Mouse (Mus musculus): ENCODE results near the gene Fam78b. TPM values are rescaled to one million over a fixed set of nuclear protein-coding genes. Genes with fewer than 3 reads are reported as not detected.

Fam78b gene
- polyA plus RNA-seq, 1 experiment from 2014 or later, result 0.72 TPM

DNA sequence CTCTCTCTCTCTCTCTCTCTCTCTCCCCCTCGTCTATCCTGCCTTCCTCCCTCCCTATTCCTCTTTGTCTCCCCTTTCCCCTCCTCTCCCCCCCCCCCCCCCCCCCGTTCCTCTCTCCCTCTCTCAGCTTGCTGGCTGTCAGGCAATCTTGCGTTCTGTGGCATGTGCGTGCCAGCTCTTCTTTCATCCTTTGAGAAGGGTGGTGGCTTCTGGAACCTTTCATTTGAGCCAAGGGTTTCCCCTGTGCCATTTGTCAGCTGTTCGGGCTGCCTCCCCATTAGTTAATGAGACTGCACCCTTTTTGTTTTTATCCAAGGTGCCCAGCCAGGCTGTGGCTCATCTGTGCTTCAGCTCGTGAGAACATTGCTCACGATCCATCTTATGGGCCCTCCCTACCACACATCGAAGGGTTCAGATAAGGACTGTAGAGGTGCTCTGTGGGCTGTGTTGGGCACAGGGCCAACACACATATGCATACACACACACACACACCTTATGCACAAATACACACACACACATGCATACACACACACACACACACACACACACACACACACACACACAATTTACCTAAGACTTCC, 21.4 kb downstream of the Fam78b start:
- WGBS, result 68% methylated on average over 8 of the region's 8 CpGs
- Histone ChIP-seq H3K27me3 (replicated peaks; ENCODE audit: control insufficient read depth, insufficient read depth, low read length) (no peaks in the 10 kb centered on the region), H3K4me1 (replicated peaks; ENCODE audit: control insufficient read depth, insufficient read depth, low read length) (no peaks in the 10 kb centered on the region), H3K4me3 (ENCODE audit: low read depth, low read length) (no peak overlapping the region), H3K9ac (ENCODE audit: low read depth, low read length) (no peak overlapping the region), H3K9me3 (ENCODE audit: control insufficient read depth) (no peaks in the 10 kb centered on the region), H3K4me2 (replicated peaks; ENCODE audit: low read depth) (no peak overlapping the region), H3K36me3 (ENCODE audit: control insufficient read depth, insufficient read depth) (no peaks in the 10 kb centered on the region), H3K27ac (ENCODE audit: low read depth, low read length) (no peak overlapping the region)
- ATAC-seq, result no peak
- TF ChIP-seq CTCF (IDR thresholded peaks at IDR 0.05; ENCODE audit: low read depth), result no peak

DNA sequence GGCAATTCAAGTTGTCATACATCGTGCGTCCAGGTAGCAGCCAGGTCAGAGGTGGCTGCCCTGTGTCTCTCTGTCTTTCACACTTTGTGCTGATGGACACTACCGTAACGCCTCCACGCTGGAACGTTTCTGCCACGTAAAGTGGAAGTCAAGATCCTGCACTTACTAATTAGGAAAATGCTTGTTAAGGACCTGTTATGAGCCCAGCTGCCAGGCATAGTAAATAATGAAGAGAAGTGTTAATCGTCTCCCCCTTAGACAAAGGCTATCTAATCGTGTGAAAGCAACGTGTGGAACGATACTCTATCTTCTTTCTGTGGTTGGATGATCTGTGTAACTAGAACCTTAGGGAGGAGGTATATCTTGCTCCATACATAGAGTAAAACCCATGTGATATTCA, 22.6 kb downstream of the Fam78b start:
- 86% methylated on average over 11 of the region's 11 CpGs for WGBS
- no peak overlapping the region for H3K4me2 ChIP-seq (replicated peaks; ENCODE audit: low read depth)
- no peak overlapping the region for H3K4me3 ChIP-seq (ENCODE audit: low read depth, low read length)
- H3K27me3 ChIP-seq (replicated peaks; ENCODE audit: control insufficient read depth, insufficient read depth, low read length), result no peaks in the 10 kb centered on the region
- H3K9me3 ChIP-seq (ENCODE audit: control insufficient read depth), result no peaks in the 10 kb centered on the region
- no peak for ATAC-seq
- no peaks in the 10 kb centered on the region for H3K4me1 ChIP-seq (replicated peaks; ENCODE audit: control insufficient read depth, insufficient read depth, low read length)
- no peak overlapping the region for H3K9ac ChIP-seq (ENCODE audit: low read depth, low read length)
- no peak overlapping the region for H3K27ac ChIP-seq (ENCODE audit: low read depth, low read length)
- no peak for TF ChIP-seq CTCF (IDR thresholded peaks at IDR 0.05; ENCODE audit: low read depth)
- H3K36me3 ChIP-seq (ENCODE audit: control insufficient read depth, insufficient read depth), result no peaks in the 10 kb centered on the region

DNA sequence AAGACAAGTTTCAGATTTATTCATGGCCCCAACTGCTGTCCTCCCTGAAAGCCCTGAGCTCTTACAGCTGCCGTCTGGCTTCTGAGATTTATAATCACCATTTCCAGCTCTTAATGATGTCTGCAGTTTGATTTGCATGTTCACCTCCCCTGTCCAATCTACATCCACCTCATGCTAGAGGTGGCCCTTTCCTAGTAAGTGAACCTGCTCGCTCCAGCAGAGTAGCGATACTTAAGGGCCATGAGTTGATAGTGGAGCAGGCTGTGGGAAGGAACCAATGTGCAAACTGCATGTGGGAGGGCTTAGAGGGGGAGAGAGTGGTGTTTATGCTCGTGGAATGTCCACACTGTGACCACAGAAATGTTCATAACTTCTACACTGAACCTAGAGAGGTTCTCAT, 23.7 kb downstream of the Fam78b start:
- Histone ChIP-seq H3K4me2 (replicated peaks; ENCODE audit: low read depth) (no peak overlapping the region), H3K9me3 (ENCODE audit: control insufficient read depth) (no peaks in the 10 kb centered on the region), H3K27me3 (replicated peaks; ENCODE audit: control insufficient read depth, insufficient read depth, low read length) (no peaks in the 10 kb centered on the region), H3K4me3 (ENCODE audit: low read depth, low read length) (no peak overlapping the region), H3K4me1 (replicated peaks; ENCODE audit: control insufficient read depth, insufficient read depth, low read length) (no peaks in the 10 kb centered on the region), H3K27ac (ENCODE audit: low read depth, low read length) (no peak overlapping the region), H3K36me3 (ENCODE audit: control insufficient read depth, insufficient read depth) (no peaks in the 10 kb centered on the region), H3K9ac (ENCODE audit: low read depth, low read length) (no peak overlapping the region)
- WGBS, result 60% methylated on average over 4 of the region's 4 CpGs
- ATAC-seq, result no peak
- TF ChIP-seq CTCF (IDR thresholded peaks at IDR 0.05; ENCODE audit: low read depth), result no peak

DNA sequence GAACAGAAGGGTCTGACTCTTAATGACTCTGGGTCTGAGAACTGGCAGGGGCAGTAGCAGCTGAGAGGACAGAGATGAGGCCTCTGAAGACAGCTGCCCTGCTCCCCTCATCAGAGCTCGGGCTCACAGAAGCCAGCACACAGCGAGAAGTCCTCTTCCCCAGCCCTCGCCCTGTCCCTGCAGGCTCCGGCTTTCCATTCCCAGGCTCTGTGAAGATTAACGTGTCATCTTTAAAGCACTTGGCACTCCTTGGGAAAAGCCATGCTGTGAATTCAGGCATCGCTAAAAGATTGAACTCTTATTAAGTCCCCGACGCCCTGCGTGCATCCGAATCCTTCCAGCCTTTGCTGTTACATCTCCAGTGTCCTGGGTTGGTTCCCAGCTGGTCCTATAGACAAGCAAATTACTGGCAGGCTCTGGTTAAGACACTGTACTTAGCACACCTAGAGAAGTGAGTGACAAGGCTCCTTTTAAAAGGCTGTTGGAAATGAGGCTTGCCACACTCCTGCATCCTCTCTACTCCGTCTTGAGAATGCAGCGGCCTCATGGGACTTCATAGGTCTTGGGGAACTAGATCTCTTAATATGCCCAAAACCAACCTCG, 30.9 kb downstream of the Fam78b start:
- no peak for TF ChIP-seq CTCF (IDR thresholded peaks at IDR 0.05; ENCODE audit: low read depth)
- H3K4me3 ChIP-seq (ENCODE audit: low read depth, low read length), result no peak overlapping the region
- 71% methylated on average over 13 of the region's 13 CpGs for WGBS
- no peaks in the 10 kb centered on the region for H3K27me3 ChIP-seq (replicated peaks; ENCODE audit: control insufficient read depth, insufficient read depth, low read length)
- no peak overlapping the region for H3K27ac ChIP-seq (ENCODE audit: low read depth, low read length)
- H3K4me2 ChIP-seq (replicated peaks; ENCODE audit: low read depth), result no peak overlapping the region
- H3K36me3 ChIP-seq (ENCODE audit: control insufficient read depth, insufficient read depth), result no peaks in the 10 kb centered on the region
- no peaks in the 10 kb centered on the region for H3K9me3 ChIP-seq (ENCODE audit: control insufficient read depth)
- H3K4me1 ChIP-seq (replicated peaks; ENCODE audit: control insufficient read depth, insufficient read depth, low read length), result no peaks in the 10 kb centered on the region
- no peak for ATAC-seq
- H3K9ac ChIP-seq (ENCODE audit: low read depth, low read length), result no peak overlapping the region

DNA sequence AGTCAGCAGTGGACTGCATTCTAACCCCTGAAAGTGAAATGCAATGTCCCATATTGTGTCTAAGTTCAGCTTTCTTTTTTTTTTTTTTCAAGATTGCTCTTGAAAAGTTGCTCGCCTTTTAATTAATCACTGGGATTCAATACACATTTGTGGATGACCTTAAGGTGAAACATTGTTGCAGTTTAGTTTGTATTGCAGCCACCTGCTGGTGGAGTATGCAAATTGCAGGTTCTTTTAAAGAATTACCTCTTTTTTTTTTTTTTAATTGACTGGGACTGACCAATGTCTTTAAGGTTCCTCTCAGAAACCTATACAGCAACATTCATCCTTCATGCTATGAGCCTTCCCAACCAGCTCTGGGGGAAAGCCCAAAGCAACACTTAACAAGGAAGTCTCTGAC, 33.2 kb downstream of the Fam78b start:
- Histone ChIP-seq H3K9ac (ENCODE audit: low read depth, low read length) (no peak overlapping the region), H3K4me2 (replicated peaks; ENCODE audit: low read depth) (no peak overlapping the region), H3K27ac (ENCODE audit: low read depth, low read length) (no peak overlapping the region), H3K27me3 (replicated peaks; ENCODE audit: control insufficient read depth, insufficient read depth, low read length) (no peaks in the 10 kb centered on the region), H3K36me3 (ENCODE audit: control insufficient read depth, insufficient read depth) (no peaks in the 10 kb centered on the region), H3K9me3 (ENCODE audit: control insufficient read depth) (no peaks in the 10 kb centered on the region), H3K4me1 (replicated peaks; ENCODE audit: control insufficient read depth, insufficient read depth, low read length) (no peaks in the 10 kb centered on the region), H3K4me3 (ENCODE audit: low read depth, low read length) (no peak overlapping the region)
- WGBS, result 89% methylated on average over 1 of the region's 1 CpGs
- peak; percentile 35 for TF ChIP-seq CTCF (IDR thresholded peaks at IDR 0.05; ENCODE audit: low read depth)
- no peak for ATAC-seq

DNA sequence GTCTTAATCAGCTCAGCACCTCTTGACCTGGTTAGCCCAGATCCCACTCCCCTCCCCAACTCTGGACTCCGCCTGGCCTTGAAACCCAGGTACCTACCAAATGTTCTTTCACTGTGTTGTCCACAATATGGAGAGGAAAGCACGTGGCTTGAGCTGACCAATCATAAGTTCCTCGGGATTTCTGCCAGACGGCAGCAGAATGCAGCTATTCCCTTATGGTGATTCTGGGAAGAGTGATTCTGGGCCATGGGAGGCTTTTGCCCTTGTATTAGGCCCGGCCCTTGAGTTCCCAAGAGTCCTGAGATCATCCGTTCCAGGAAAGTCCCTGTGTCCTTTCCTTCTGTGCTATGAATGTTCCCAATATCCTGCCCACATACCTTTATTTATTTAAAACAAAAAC, 41.3 kb downstream of the Fam78b start:
- no peaks in the 10 kb centered on the region for H3K4me1 ChIP-seq (replicated peaks; ENCODE audit: control insufficient read depth, insufficient read depth, low read length)
- no peak for ATAC-seq

More for the DNA sequence above, 41.3 kb downstream of the Fam78b start:
- Histone ChIP-seq H3K27ac (ENCODE audit: low read depth, low read length) (no peak overlapping the region), H3K9ac (ENCODE audit: low read depth, low read length) (no peak overlapping the region), H3K27me3 (replicated peaks; ENCODE audit: control insufficient read depth, insufficient read depth, low read length) (no peaks in the 10 kb centered on the region), H3K9me3 (ENCODE audit: control insufficient read depth) (no peaks in the 10 kb centered on the region), H3K36me3 (ENCODE audit: control insufficient read depth, insufficient read depth) (no peaks in the 10 kb centered on the region), H3K4me2 (replicated peaks; ENCODE audit: low read depth) (no peak overlapping the region), H3K4me3 (ENCODE audit: low read depth, low read length) (no peak overlapping the region)
- TF ChIP-seq CTCF (IDR thresholded peaks at IDR 0.05; ENCODE audit: low read depth), result no peak
- 81% methylated on average over 6 of the region's 6 CpGs for WGBS

Measured in intestine, postnatal 0 days (tissue).